Mouse (Mus musculus): ENCODE data around the gene Calm2.

- TF ChIP-seq CTCF (IDR thresholded peaks at IDR 0.05; ENCODE audit: extremely low read depth, insufficient read length, insufficient replicate concordance, low read depth, low read length) (no peak), POLR2A (IDR thresholded peaks at IDR 0.05; ENCODE audit: low read depth, low read length) (no peak)
These were observed 28.7 kb downstream of the Calm2 start for GRCm38 (mm10) chr17:87418082-87418481.

All from small intestine, adult 2 months (tissue).